Mouse (Mus musculus): ENCODE data around the gene Fmnl2. TPM values are rescaled to one million over a fixed set of nuclear protein-coding genes. Genes with fewer than 3 reads are reported as not detected.

The Fmnl2 gene
- polyA plus RNA-seq, 2 experiments, result 12.6 to 27.2 TPM

DNA sequence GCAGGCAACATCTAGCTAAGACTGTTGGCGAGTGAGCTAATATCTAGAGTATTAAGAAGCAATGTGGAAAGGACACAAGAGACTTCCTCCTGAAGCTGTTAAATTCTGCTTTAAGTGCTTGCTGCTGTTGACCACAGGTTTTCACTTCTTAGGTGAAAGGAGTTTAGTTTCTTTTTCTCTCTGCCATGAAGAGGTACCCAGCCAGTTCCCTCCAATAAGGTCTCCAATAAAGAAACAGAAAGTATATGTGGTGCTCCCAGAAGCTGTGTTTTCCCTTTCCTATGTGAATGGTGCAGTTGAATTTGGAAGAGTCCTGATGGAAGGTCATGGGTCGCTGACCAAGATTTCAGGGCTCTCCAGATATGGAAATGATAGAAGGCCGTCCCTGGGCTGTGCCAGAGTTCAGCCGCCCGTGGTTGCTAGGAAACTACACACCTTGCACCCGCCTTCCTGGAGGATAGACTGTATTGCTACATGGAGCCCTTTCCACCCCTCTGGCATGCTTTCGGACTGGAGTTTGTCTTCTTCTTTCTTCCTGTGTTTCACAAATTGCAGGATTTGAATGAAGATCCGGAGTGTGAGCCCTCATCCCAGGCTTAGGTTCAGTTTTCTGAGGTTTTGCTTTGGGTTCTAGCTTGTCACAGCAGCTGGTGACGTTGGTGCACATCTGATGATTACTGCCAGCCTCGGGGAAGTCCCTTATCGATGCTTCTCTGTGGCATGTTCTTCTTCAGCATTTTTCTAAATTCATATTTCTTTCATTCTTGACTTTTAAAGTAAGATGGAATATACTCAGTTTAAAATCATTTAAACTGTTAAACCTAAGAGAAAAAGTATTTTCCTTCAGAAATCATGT, 244.5 kb downstream of the Fmnl2 start:
- Histone ChIP-seq H3K27me3 (ENCODE audit: control insufficient read depth, insufficient read depth, low read length) (no peaks in the 10 kb centered on the region), H3K4me3 (replicated peaks; ENCODE audit: low read length) (no peak overlapping the region), H3K4me2 (replicated peaks; ENCODE audit: low read depth, low read length, severe bottlenecking) (no peak overlapping the region), H3K4me1 (ENCODE audit: control insufficient read depth, insufficient read depth, low read length) (no peaks in the 10 kb centered on the region), H3K9me3 (ENCODE audit: control insufficient read depth, low read length) (no peaks in the 10 kb centered on the region), H3K36me3 (ENCODE audit: control insufficient read depth, insufficient read depth, low read length) (peaks cover 57% of the 10 kb centered on the region), H3K9ac (ENCODE audit: low read depth, low read length, severe bottlenecking) (no peak overlapping the region), H3K27ac (replicated peaks; ENCODE audit: low read depth, low read length) (no peak overlapping the region)
- DNase-seq (ENCODE audit: low spot score), result no peak
- 89% methylated on average over 11 of the region's 11 CpGs for WGBS
- no peak for TF ChIP-seq POLR2A (IDR thresholded peaks at IDR 0.05; ENCODE audit: borderline replicate concordance, extremely low read depth, insufficient read depth, insufficient read length)
- ATAC-seq (ENCODE audit: low FRiP score, low read depth), result no peak

DNA sequence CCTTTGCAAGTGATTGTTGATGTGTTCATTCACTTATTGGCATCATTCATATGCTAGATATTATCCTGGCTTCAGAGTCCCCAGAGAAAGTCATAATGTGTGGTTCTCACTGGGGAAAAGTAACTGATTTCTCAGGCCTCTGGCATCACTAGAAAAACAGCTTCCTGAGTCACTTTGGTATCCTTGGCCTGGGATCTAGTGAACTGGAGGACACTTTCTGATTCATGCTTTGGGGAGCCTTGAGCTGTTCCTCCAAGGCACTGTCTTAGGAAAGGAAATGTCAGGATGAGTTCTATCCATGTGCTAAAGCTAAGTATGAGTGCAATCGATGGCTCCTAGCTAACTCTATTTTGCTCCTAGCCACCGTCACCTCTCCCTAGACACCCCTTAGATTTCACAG, 245.2 kb downstream of the Fmnl2 start:
- Histone ChIP-seq H3K4me3 (replicated peaks; ENCODE audit: low read length) (no peak overlapping the region), H3K27ac (replicated peaks; ENCODE audit: low read depth, low read length) (no peak overlapping the region), H3K27me3 (ENCODE audit: control insufficient read depth, insufficient read depth, low read length) (no peaks in the 10 kb centered on the region), H3K4me1 (ENCODE audit: control insufficient read depth, insufficient read depth, low read length) (no peaks in the 10 kb centered on the region), H3K9me3 (ENCODE audit: control insufficient read depth, low read length) (no peaks in the 10 kb centered on the region), H3K4me2 (replicated peaks; ENCODE audit: low read depth, low read length, severe bottlenecking) (no peak overlapping the region), H3K9ac (ENCODE audit: low read depth, low read length, severe bottlenecking) (no peak overlapping the region), H3K36me3 (ENCODE audit: control insufficient read depth, insufficient read depth, low read length) (peaks cover 59% of the 10 kb centered on the region)
- 98% methylated on average over 2 of the region's 2 CpGs for WGBS
- no peak for DNase-seq (ENCODE audit: low spot score)
- ATAC-seq (ENCODE audit: low FRiP score, low read depth), result no peak
- no peak for TF ChIP-seq POLR2A (IDR thresholded peaks at IDR 0.05; ENCODE audit: borderline replicate concordance, extremely low read depth, insufficient read depth, insufficient read length)

DNA sequence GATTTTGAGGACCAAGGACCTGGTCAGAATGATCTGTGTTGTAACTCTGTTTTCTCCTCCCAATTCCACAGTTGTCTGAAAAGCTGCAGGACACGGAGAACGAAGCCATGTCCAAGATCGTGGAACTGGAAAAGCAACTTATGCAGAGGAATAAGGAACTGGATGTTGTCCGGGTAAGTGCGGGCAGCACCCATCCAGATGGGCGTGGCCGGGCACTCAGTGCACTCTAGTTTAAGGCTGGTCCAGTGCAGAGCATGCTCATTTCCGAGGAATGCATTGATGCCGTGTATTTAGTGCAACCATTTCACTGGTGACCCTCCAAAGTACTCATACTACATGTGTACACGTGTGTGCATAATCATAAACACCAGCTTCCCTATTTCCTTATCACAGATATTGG, 247.7 kb downstream of the Fmnl2 start:
- Histone ChIP-seq H3K4me1 (ENCODE audit: control insufficient read depth, insufficient read depth, low read length) (no peaks in the 10 kb centered on the region), H3K36me3 (ENCODE audit: control insufficient read depth, insufficient read depth, low read length) (peaks cover 67% of the 10 kb centered on the region), H3K4me3 (replicated peaks; ENCODE audit: low read length) (no peak overlapping the region), H3K4me2 (replicated peaks; ENCODE audit: low read depth, low read length, severe bottlenecking) (no peak overlapping the region), H3K9me3 (ENCODE audit: control insufficient read depth, low read length) (no peaks in the 10 kb centered on the region), H3K9ac (ENCODE audit: low read depth, low read length, severe bottlenecking) (no peak overlapping the region), H3K27me3 (ENCODE audit: control insufficient read depth, insufficient read depth, low read length) (no peaks in the 10 kb centered on the region), H3K27ac (replicated peaks; ENCODE audit: low read depth, low read length) (no peak overlapping the region)
- WGBS, result 90% methylated on average over 10 of the region's 10 CpGs
- no peak for DNase-seq (ENCODE audit: low spot score)
- no peak for ATAC-seq (ENCODE audit: low FRiP score, low read depth)
- no peak for TF ChIP-seq POLR2A (IDR thresholded peaks at IDR 0.05; ENCODE audit: borderline replicate concordance, extremely low read depth, insufficient read depth, insufficient read length)

DNA sequence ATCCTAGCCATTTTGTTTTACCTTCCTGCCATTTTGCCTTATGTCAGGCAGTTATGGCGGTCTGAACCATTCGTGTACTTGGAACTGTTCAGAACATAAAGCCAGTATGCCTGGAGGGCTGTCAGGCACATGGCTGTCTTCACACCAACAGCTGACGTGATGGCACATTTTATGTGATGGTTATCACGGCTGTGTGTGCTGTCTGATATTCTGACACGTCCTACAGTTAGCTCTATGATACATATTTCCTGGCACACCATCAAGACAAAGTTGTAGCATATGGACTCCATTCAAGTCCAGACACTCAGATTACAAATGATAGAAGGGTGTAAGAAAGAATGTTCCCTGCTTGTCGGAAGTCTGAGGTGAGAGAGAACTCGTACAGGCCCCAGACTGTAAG, 248.4 kb downstream of the Fmnl2 start:
- Histone ChIP-seq H3K4me3 (replicated peaks; ENCODE audit: low read length) (no peak overlapping the region), H3K9ac (ENCODE audit: low read depth, low read length, severe bottlenecking) (no peak overlapping the region), H3K9me3 (ENCODE audit: control insufficient read depth, low read length) (no peaks in the 10 kb centered on the region), H3K4me2 (replicated peaks; ENCODE audit: low read depth, low read length, severe bottlenecking) (no peak overlapping the region), H3K36me3 (ENCODE audit: control insufficient read depth, insufficient read depth, low read length) (peaks cover 74% of the 10 kb centered on the region), H3K4me1 (ENCODE audit: control insufficient read depth, insufficient read depth, low read length) (no peaks in the 10 kb centered on the region), H3K27ac (replicated peaks; ENCODE audit: low read depth, low read length) (no peak overlapping the region), H3K27me3 (ENCODE audit: control insufficient read depth, insufficient read depth, low read length) (no peaks in the 10 kb centered on the region)
- DNase-seq (ENCODE audit: low spot score) (no peak), ATAC-seq (ENCODE audit: low FRiP score, low read depth) (no peak)
- WGBS, result 78% methylated on average over 7 of the region's 7 CpGs
- TF ChIP-seq POLR2A (IDR thresholded peaks at IDR 0.05; ENCODE audit: borderline replicate concordance, extremely low read depth, insufficient read depth, insufficient read length), result no peak

DNA sequence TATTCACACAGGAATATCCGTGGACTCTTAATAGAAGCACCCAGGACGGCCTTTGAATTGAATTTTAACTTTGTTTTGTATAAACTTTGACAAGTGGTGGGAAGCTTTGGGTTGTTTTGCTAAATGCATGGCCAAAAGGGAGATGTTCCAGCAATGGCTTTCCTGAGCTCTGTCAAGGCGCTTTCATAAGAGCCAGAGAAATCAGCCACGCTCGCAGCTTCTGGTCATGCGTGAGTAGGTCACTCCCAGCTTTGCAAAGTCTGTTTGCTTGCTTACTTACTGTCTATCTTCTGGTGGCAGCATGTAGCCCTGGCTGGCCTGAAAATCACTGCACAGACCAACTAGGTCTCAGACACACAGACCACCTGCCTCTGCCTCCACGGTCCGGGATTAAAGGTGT, 248.8 kb downstream of the Fmnl2 start:
- no peak for TF ChIP-seq POLR2A (IDR thresholded peaks at IDR 0.05; ENCODE audit: borderline replicate concordance, extremely low read depth, insufficient read depth, insufficient read length)
- peaks cover 76% of the 10 kb centered on the region for H3K36me3 ChIP-seq (ENCODE audit: control insufficient read depth, insufficient read depth, low read length)
- DNase-seq (ENCODE audit: low spot score) (no peak), ATAC-seq (ENCODE audit: low FRiP score, low read depth) (no peak)
- 93% methylated on average over 8 of the region's 8 CpGs for WGBS
- H3K4me1 ChIP-seq (ENCODE audit: control insufficient read depth, insufficient read depth, low read length), result no peaks in the 10 kb centered on the region
- H3K9ac ChIP-seq (ENCODE audit: low read depth, low read length, severe bottlenecking), result no peak overlapping the region
- no peak overlapping the region for H3K4me3 ChIP-seq (replicated peaks; ENCODE audit: low read length)
- no peak overlapping the region for H3K27ac ChIP-seq (replicated peaks; ENCODE audit: low read depth, low read length)
- H3K4me2 ChIP-seq (replicated peaks; ENCODE audit: low read depth, low read length, severe bottlenecking), result no peak overlapping the region
- H3K9me3 ChIP-seq (ENCODE audit: control insufficient read depth, low read length), result no peaks in the 10 kb centered on the region
- H3K27me3 ChIP-seq (ENCODE audit: control insufficient read depth, insufficient read depth, low read length), result no peaks in the 10 kb centered on the region

Data from limb, embryonic 14.5 days (tissue).